43 mouse cellular contexts compared by ENCODE assay signal in genomic region chr12:112025457-112025856, GRCm38 (mm10). TPM values are rescaled to one million over a fixed set of nuclear protein-coding genes. Genes with fewer than 3 reads are reported as not detected.
"Had no signal": no experiment of that assay in that cellular context is flagged by ENCODE, and none has a peak within 500 bp of the region (broad histone marks: within the 10 kb centered on the region; RNA-seq: fewer than 3 reads in every experiment).

No protein-coding gene starts in this region.

- H3K36me3 ChIP-seq: limb, embryonic 10.5 days; limb, embryonic 12.5 days; limb, embryonic 13.5 days; limb, embryonic 15.5 days; liver, embryonic 12.5 days; liver, embryonic 13.5 days; liver, embryonic 15.5 days; lung, embryonic 15.5 days; midbrain, embryonic 12.5 days; midbrain, embryonic 13.5 days; neural tube, embryonic 12.5 days; neural tube, embryonic 13.5 days had no signal

- H3K9me3 ChIP-seq: limb, embryonic 10.5 days; limb, embryonic 15.5 days; lung, embryonic 15.5 days had no signal

- DNase-seq: left cerebral cortex, postnatal 4 days; liver; liver, embryonic 13.5 days; liver, postnatal 0 days; lung, adult 18-20 months; lung, adult 2 months; lung, embryonic 14.5 days; lung, postnatal 10 days; lung, postnatal 14 days; lung, postnatal 36 days; lung, postnatal 4 days; midbrain, embryonic 14.5 days had no signal

- H3K27ac ChIP-seq: left cerebral cortex, adult 2 months; limb, embryonic 10.5 days; limb, embryonic 12.5 days; limb, embryonic 13.5 days; limb, embryonic 15.5 days; liver, embryonic 12.5 days; liver, embryonic 13.5 days; liver, embryonic 14.5 days; liver, embryonic 15.5 days; lung, embryonic 15.5 days; macrophage; midbrain, embryonic 12.5 days; midbrain, embryonic 13.5 days; neural tube, embryonic 12.5 days; neural tube, embryonic 13.5 days had no signal

- H3K4me3 ChIP-seq: left cerebral cortex, adult 2 months; limb, embryonic 10.5 days; limb, embryonic 12.5 days; limb, embryonic 13.5 days; limb, embryonic 15.5 days; liver, embryonic 12.5 days; liver, embryonic 13.5 days; liver, embryonic 15.5 days; lung, embryonic 15.5 days; megakaryocyte, embryonic 14.5 days; midbrain, embryonic 12.5 days; midbrain, embryonic 13.5 days; neural tube, embryonic 12.5 days; neural tube, embryonic 13.5 days had no signal

- ATAC-seq: liver, embryonic 12.5 days; liver, postnatal 0 days; lung, postnatal 0 days; midbrain, embryonic 13.5 days; midbrain, embryonic 16.5 days had no signal

- H3K9ac ChIP-seq: limb, embryonic 12.5 days; limb, embryonic 13.5 days; limb, embryonic 15.5 days; liver, embryonic 12.5 days; liver, embryonic 13.5 days; liver, embryonic 14.5 days; liver, embryonic 15.5 days; liver, postnatal 0 days; lung, embryonic 14.5 days; lung, embryonic 15.5 days; midbrain, embryonic 12.5 days; midbrain, embryonic 13.5 days; neural tube, embryonic 12.5 days; neural tube, embryonic 13.5 days had no signal

- H3K27me3 ChIP-seq: limb, embryonic 12.5 days; limb, embryonic 13.5 days; limb, embryonic 15.5 days; liver, embryonic 12.5 days; liver, embryonic 13.5 days; liver, embryonic 15.5 days; lung, embryonic 15.5 days; midbrain, embryonic 12.5 days; midbrain, embryonic 13.5 days; neural tube, embryonic 12.5 days; neural tube, embryonic 13.5 days had no signal

- H3K4me2 ChIP-seq: limb, embryonic 12.5 days; limb, embryonic 13.5 days; limb, embryonic 15.5 days; liver, embryonic 11.5 days; liver, embryonic 12.5 days; liver, embryonic 13.5 days; liver, embryonic 15.5 days; lung, embryonic 14.5 days; lung, embryonic 15.5 days; midbrain, embryonic 11.5 days; midbrain, embryonic 12.5 days; midbrain, embryonic 13.5 days; neural tube, embryonic 12.5 days; neural tube, embryonic 13.5 days had no signal

- H3K4me1 ChIP-seq: limb, embryonic 10.5 days; limb, embryonic 12.5 days; limb, embryonic 13.5 days; limb, embryonic 15.5 days; liver, embryonic 12.5 days; liver, embryonic 13.5 days; liver, embryonic 15.5 days; lung, embryonic 15.5 days; megakaryocyte, embryonic 14.5 days; midbrain, embryonic 12.5 days; midbrain, embryonic 13.5 days; neural tube, embryonic 12.5 days; neural tube, embryonic 13.5 days had no signal

RNA-seq across cellular contexts. Expression of gene Rd3l, which starts 44.3 kb away (rescaled TPM):
- total RNA-seq: left cerebral cortex, adult 8-10 months; left cerebral cortex, postnatal 10 days; left cerebral cortex, postnatal 14 days; left cerebral cortex, postnatal 4 days; liver, adult 2 months; megakaryocyte, adult 5-6 weeks; megakaryocyte-erythroid progenitor cell, adult 5-6 weeks; monocyte, adult 5-6 weeks had no signal
- polyA plus RNA-seq: limb, embryonic 10.5 days; limb, embryonic 11.5 days; limb, embryonic 12.5 days; limb, embryonic 13.5 days; limb, embryonic 14.5 days; limb, embryonic 15.5 days; liver, adult 2 months; liver, embryonic 11.5 days; liver, embryonic 12.5 days; liver, embryonic 13.5 days; liver, embryonic 14.5 days; liver, embryonic 15.5 days; liver, postnatal 0 days; lung, adult 2 months; lung, embryonic 14.5 days; lung, embryonic 15.5 days; lung, embryonic 16.5 days; lung, postnatal 0 days; macrophage; midbrain, embryonic 11.5 days; midbrain, embryonic 12.5 days; midbrain, embryonic 13.5 days; midbrain, embryonic 14.5 days; midbrain, embryonic 16.5 days; midbrain, postnatal 0 days; neural tube, embryonic 11.5 days; neural tube, embryonic 12.5 days; neural tube, embryonic 13.5 days had no signal

RNA-seq across cellular contexts. Expression of gene Tdrd9, which starts 54.1 kb away (rescaled TPM):
- total RNA-seq: liver, adult 2 months; megakaryocyte-erythroid progenitor cell, adult 5-6 weeks; monocyte, adult 5-6 weeks had no signal
- polyA plus RNA-seq: liver, adult 2 months; lung, embryonic 15.5 days; macrophage had no signal
